Mouse (Mus musculus) myocyte (in vitro differentiated cells): Measurements from ENCODE around the gene Odc1. TPM values are rescaled to one million over a fixed set of nuclear protein-coding genes. Genes with fewer than 3 reads are reported as not detected.
A peak's percentile ranks its signal among the peaks of the same experiment; 100 is the strongest.

Experiments
- H3K27me3 ChIP-seq: one replicate; pipeline ENCODE4 v1.6.1; 2011; ENCODE audit not compliant: control insufficient read depth, insufficient read depth, insufficient read length
- H3K36me3 ChIP-seq: one replicate; pipeline ENCODE4 v1.6.1; 2011; ENCODE audit not compliant: control insufficient read depth, insufficient read depth
- H3K4me2 ChIP-seq: one replicate; pipeline ENCODE4 v1.6.1; 2011; ENCODE audit warnings: low read depth, control low read depth
- H3K4me3 ChIP-seq: one replicate; pipeline ENCODE4 v1.5.1; 2011; ENCODE audit warnings: mild to moderate bottlenecking, control low read depth, moderate library complexity
- H3K79me2 ChIP-seq: one replicate; pipeline ENCODE4 v1.6.1; 2011; ENCODE audit not compliant: control insufficient read depth, insufficient read depth
- H3ac ChIP-seq: one replicate; pipeline ENCODE4 v1.6.1; 2011; ENCODE audit not compliant: control insufficient read depth, insufficient read length
- CEBPB ChIP-seq: IDR thresholded peaks from 2 replicates; pipeline ENCODE4 v1.6.1; 2011; ENCODE audit warnings: mild to moderate bottlenecking, moderate library complexity; ENCODE audit not compliant: poor library complexity, insufficient read depth, severe bottlenecking
- E2F4 ChIP-seq: IDR thresholded peaks from one replicate; pipeline ENCODE4 v1.6.1; 2011; ENCODE audit warnings: mild to moderate bottlenecking, control low read depth, moderate library complexity; ENCODE audit not compliant: insufficient read depth
- MAX ChIP-seq: IDR thresholded peaks from one replicate; pipeline ENCODE4 v1.6.1; 2011; ENCODE audit warnings: low read depth, mild to moderate bottlenecking, control low read depth
- MYOD1 ChIP-seq, 3 experiments: IDR thresholded peaks; one replicate each; pipeline ENCODE4 v1.6.1; 2011; ENCODE audit warnings: control low read depth in 2 of 3, low read depth in 2 of 3, mild to moderate bottlenecking in 2 of 3, moderate library complexity in 1 of 3; ENCODE audit not compliant: insufficient read length in 2 of 3, control insufficient read depth in 1 of 3
- MYOG ChIP-seq, 3 experiments: IDR thresholded peaks; one replicate each; pipeline ENCODE4 v1.6.1; 2011; ENCODE audit warnings: control low read depth in 2 of 3, low read depth in 2 of 3, mild to moderate bottlenecking in 2 of 3; ENCODE audit not compliant: insufficient read length in 2 of 3, control insufficient read depth in 1 of 3, insufficient read depth in 1 of 3
- POLR2A ChIP-seq: IDR thresholded peaks from one replicate; pipeline ENCODE4 v1.6.1; 2011; ENCODE audit warnings: low read depth, mild to moderate bottlenecking, control low read depth, moderate library complexity; ENCODE audit not compliant: insufficient read length
- POLR2AphosphoS2 ChIP-seq: IDR thresholded peaks from one replicate; pipeline ENCODE4 v1.6.1; 2011; ENCODE audit warnings: low read depth, control low read depth; ENCODE audit not compliant: insufficient read length
- REST ChIP-seq: IDR thresholded peaks from one replicate; pipeline ENCODE4 v1.6.1; 2011; ENCODE audit warnings: mild to moderate bottlenecking, control low read depth, moderate library complexity; ENCODE audit not compliant: insufficient read depth, insufficient read length
- SRF ChIP-seq: IDR thresholded peaks from one replicate; pipeline ENCODE4 v1.6.1; 2011; ENCODE audit warnings: low read depth; ENCODE audit not compliant: control insufficient read depth, insufficient read length
- TCF12 ChIP-seq: IDR thresholded peaks from one replicate; pipeline ENCODE4 v1.6.1; 2011; ENCODE audit warnings: mild to moderate bottlenecking, control low read depth; ENCODE audit not compliant: poor library complexity, insufficient read depth, severe bottlenecking
- TCF3 ChIP-seq: IDR thresholded peaks from one replicate; pipeline ENCODE4 v1.6.1; 2011; ENCODE audit warnings: low read depth, control low read depth; ENCODE audit not compliant: insufficient read length
- USF1 ChIP-seq: IDR thresholded peaks from one replicate; pipeline ENCODE4 v1.6.1; 2011; ENCODE audit warnings: low read depth, mild to moderate bottlenecking, control low read depth, moderate library complexity
- polyA plus RNA-seq: library from polyadenylated mRNA; unstranded; fragments of >200 nt; fragmentation: generic; extraction: Trizol; gene quantifications from one replicate; pipeline ENCODE4 v1.2.1, GENCODE M21; 2012; ENCODE audit warnings: missing spikeins

Odc1 gene
- 199 TPM for polyA plus RNA-seq

GRCm38 (mm10) chr12:17544209-17545106 is at the start of gene Odc1:
Gene Odc1, plus strand, starts transcription at chr12:17544794.
- TF ChIP-seq POLR2A (peak; percentile 70), POLR2AphosphoS2 (peak; percentile 80), MYOG (IDR thresholded peaks at IDR 0.05; ENCODE audit: control insufficient read depth in 1 of 3, insufficient read depth in 1 of 3, insufficient read length in 2 of 3, low read depth in 2 of 3) (no peak), MAX (no peak), SRF (no peak), USF1 (no peak)
- H3K4me2 ChIP-seq, result peak within 1 kb of the TSS; percentile 85
- peak within 1 kb of the TSS; percentile 81 for H3K4me3 ChIP-seq
- H3K79me2 ChIP-seq, result peaks cover 19% of the 10 kb centered on the region
- peaks cover 18% of the 10 kb centered on the region for H3K36me3 ChIP-seq
- no peaks in the 10 kb centered on the region for H3K27me3 ChIP-seq
- peak within 1 kb of the TSS; percentile 71 for H3ac ChIP-seq

- Histone ChIP-seq H3K36me3 (no peaks in the 10 kb centered on the region), H3K27me3 (no peaks in the 10 kb centered on the region), H3K79me2 (no peaks in the 10 kb centered on the region), H3K4me2 (no peak overlapping the region), H3K4me3 (no peak overlapping the region), H3ac (no peak overlapping the region)
- no peak for TF ChIP-seq POLR2AphosphoS2
- TF ChIP-seq CEBPB, result no peak
- TF ChIP-seq USF1, result no peak
- TF ChIP-seq E2F4, result no peak
- no peak for TF ChIP-seq MAX
These were observed 49.8 kb upstream of the Odc1 start for GRCm38 (mm10) chr12:17494809-17495208.

GRCm38 (mm10) chr12:17495858-17496451 is 48.6 kb upstream of the Odc1 start:
- TF ChIP-seq MAX (no peak), TCF12 (no peak), CEBPB (no peak), POLR2AphosphoS2 (no peak), MYOD1 (IDR thresholded peaks at IDR 0.05; ENCODE audit: control insufficient read depth in 1 of 3, insufficient read length in 2 of 3, low read depth in 2 of 3) (peak in 1 of 3 experiments; percentile 29)
- Histone ChIP-seq H3K36me3 (no peaks in the 10 kb centered on the region), H3K4me2 (peak overlapping the region; percentile 34), H3K4me3 (no peak overlapping the region), H3K79me2 (no peaks in the 10 kb centered on the region), H3ac (no peak overlapping the region), H3K27me3 (no peaks in the 10 kb centered on the region)

DNA sequence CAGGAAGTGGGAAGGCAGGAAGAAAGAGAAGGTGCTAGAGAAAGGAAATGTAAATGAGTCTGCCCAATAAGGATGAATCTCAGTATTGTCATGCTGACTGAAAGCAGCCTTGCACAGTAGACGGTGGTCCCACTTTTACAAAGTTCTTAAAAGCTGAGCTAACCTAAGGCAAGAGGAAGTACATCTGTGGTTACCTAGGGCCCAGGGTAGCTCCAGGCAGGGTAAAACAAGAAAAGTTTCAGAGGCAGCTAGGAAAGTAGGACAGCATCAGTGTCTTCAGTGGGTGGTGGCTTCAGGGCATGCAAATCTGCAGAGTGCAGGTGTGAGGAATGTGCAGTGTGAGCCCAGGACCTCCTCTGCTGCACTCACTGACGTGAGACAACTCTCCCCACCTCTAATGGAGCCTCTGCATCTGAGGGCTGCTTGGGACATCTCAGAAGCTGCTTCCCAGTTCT is 38.9 kb upstream of the Odc1 start:
- H3K36me3 ChIP-seq, result no peaks in the 10 kb centered on the region
- H3K79me2 ChIP-seq, result no peaks in the 10 kb centered on the region
- H3K4me2 ChIP-seq, result no peak overlapping the region
- H3K4me3 ChIP-seq, result no peak overlapping the region
- no peak overlapping the region for H3ac ChIP-seq
- no peak for TF ChIP-seq USF1
- TF ChIP-seq REST, result no peak
- TF ChIP-seq POLR2A, result no peak
- no peak for TF ChIP-seq POLR2AphosphoS2
- no peak for TF ChIP-seq TCF12
- no peak for TF ChIP-seq CEBPB
- no peak for TF ChIP-seq MYOD1 (IDR thresholded peaks at IDR 0.05; ENCODE audit: control insufficient read depth in 1 of 3, insufficient read length in 2 of 3, low read depth in 2 of 3)
- TF ChIP-seq TCF3, result no peak
- no peak for TF ChIP-seq SRF
- TF ChIP-seq MAX, result no peak
- TF ChIP-seq E2F4, result no peak
- TF ChIP-seq MYOG (IDR thresholded peaks at IDR 0.05; ENCODE audit: control insufficient read depth in 1 of 3, insufficient read depth in 1 of 3, insufficient read length in 2 of 3, low read depth in 2 of 3), result no peak
- no peaks in the 10 kb centered on the region for H3K27me3 ChIP-seq
